Mouse (Mus musculus) brain, embryonic 14.5 days (tissue): Measurements from ENCODE around the gene Rbm45. TPM values are rescaled to one million over a fixed set of nuclear protein-coding genes. Genes with fewer than 3 reads are reported as not detected.

ENCODE experiments used
- DNase-seq: peaks from one replicate; pipeline ENCODE4 v3.0.0-alpha.2; 2011; ENCODE audit warnings: low read depth
- CTCF ChIP-seq: fragments of 200-500 bp; IDR thresholded peaks from 2 replicates; pipeline ENCODE4 v1.5.1; 2012; ENCODE audit warnings: inconsistent platforms, mild to moderate bottlenecking, moderate library complexity, borderline replicate concordance; ENCODE audit not compliant: insufficient read depth, insufficient read length; ENCODE audit errors: extremely low read depth
- POLR2A ChIP-seq: fragments of 200-500 bp; IDR thresholded peaks from 2 replicates; pipeline ENCODE4 v1.6.1; 2012; ENCODE audit warnings: mild to moderate bottlenecking, inconsistent platforms, borderline replicate concordance; ENCODE audit not compliant: poor library complexity, insufficient read depth, insufficient read length, severe bottlenecking; ENCODE audit errors: extremely low read depth
- polyA plus RNA-seq: library from polyadenylated mRNA; depleted of rRNA; stranded (reverse); fragments of >200 nt; gene quantifications from 2 replicates; pipeline ENCODE4 v1.2.3, GENCODE M21; 2012; rRNA removed

Rbm45 gene
- polyA plus RNA-seq, 1 experiment = 38.5 TPM

DNA sequence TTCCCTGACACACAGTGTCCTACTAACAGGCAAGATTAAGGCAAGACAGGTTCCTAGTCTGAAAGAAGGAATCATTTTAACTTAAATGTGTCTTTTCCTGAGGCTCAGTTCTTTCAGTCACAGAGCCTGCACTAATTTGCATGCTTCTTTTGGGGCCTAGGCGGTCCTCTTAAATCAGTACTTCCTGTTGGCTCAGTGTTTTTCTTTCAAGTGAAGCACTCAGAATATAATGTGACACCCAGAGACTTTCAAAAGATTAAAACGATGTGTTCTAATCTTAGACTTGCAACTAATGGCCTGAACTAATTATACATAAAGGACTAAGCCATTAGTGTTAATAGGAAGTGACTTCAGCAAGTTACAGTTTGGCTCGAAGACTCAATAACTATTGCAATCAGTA lies 59.5 kb downstream of the Rbm45 start:
- TF ChIP-seq POLR2A (no peak), CTCF (no peak)
- no peak for DNase-seq

DNA sequence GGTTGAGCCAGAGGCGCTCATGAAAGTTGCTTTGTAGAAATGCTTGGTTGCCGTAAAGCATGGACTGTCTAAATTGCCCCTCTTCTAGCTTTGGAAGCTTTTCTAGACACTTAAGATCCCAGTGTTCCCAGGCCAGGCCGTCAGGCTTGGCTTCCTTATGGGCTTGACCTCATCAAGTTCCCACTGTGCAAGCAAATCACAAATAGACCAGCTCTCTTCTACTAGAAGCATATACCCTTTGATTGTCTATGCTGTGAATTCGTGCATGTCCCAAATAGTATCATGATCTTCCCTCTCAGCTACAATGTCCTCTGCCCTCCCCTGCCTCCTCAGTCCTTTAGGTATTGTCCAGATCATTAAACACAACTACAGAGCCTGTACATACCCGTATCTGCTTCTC lies 60.1 kb downstream of the Rbm45 start:
- no peak for TF ChIP-seq POLR2A
- no peak for DNase-seq

- peak; percentile 83 for DNase-seq
- TF ChIP-seq CTCF (no peak), POLR2A (no peak)
Measured at GRCm38 (mm10) chr2:76430539-76430938, 60.8 kb downstream of the Rbm45 start.

Other genes starting within 250 kb of the Rbm45 start
- 0.37 and 0.53 TPM in 2 replicates for gene Pde11a, start 31.2 kb upstream of the Rbm45 start, polyA plus RNA-seq
- gene Cyct, start 9.5 kb upstream of the Rbm45 start, polyA plus RNA-seq = not detected in 2 replicates
- 13.2 and 18.4 TPM in 2 replicates for gene Osbpl6, start 36.5 kb downstream of the Rbm45 start, polyA plus RNA-seq